Mouse (Mus musculus): Measurements from ENCODE around the gene Ptpn14. TPM values are rescaled to one million over a fixed set of nuclear protein-coding genes. Genes with fewer than 3 reads are reported as not detected.
A peak's percentile ranks its signal among the peaks of the same experiment; 100 is the strongest.

The Ptpn14 gene
- polyA plus RNA-seq, 1 experiment from 2014 or later = 6.3 TPM

- Histone ChIP-seq H3K9me3 (replicated peaks) (no peaks in the 10 kb centered on the region), H3K27me3 (ENCODE audit: low read depth, poor library complexity, severe bottlenecking) (no peaks in the 10 kb centered on the region), H3K4me3 (no peak overlapping the region), H3K27ac (0 out of 2 replicates have a peak overlapping the region, but pooled peaks have one; percentile 38), H3K36me3 (peaks cover 19% of the 10 kb centered on the region), H3K4me1 (peaks cover 65% of the 10 kb centered on the region)
- 91% methylated on average over 21 of the region's 21 CpGs for WGBS
- DNase-seq (ENCODE audit: low spot score) = no peak
Observed at GRCm38 (mm10) chr1:189913093-189913760, 185.2 kb downstream of the Ptpn14 start.

- H3K36me3 ChIP-seq = peaks cover 12% of the 10 kb centered on the region
- H3K9me3 ChIP-seq (replicated peaks) = no peaks in the 10 kb centered on the region
- H3K27me3 ChIP-seq (ENCODE audit: low read depth, poor library complexity, severe bottlenecking) = no peaks in the 10 kb centered on the region
- H3K27ac ChIP-seq = peak overlapping the region; percentile 61
- peaks cover 65% of the 10 kb centered on the region for H3K4me1 ChIP-seq
- H3K4me3 ChIP-seq = no peak overlapping the region
- WGBS = 40% methylated on average over 10 of the region's 10 CpGs
- no peak for DNase-seq (ENCODE audit: low spot score)
Observed at GRCm38 (mm10) chr1:189916422-189917125, 188.5 kb downstream of the Ptpn14 start.

- no peaks in the 10 kb centered on the region for H3K27me3 ChIP-seq (ENCODE audit: low read depth, poor library complexity, severe bottlenecking)
Observed at GRCm38 (mm10) chr1:189917126-189917500, 189.0 kb downstream of the Ptpn14 start.

GRCm38 (mm10) chr1:189919756-189920155 lies 191.7 kb downstream of the Ptpn14 start:
- Histone ChIP-seq H3K27ac (no peak overlapping the region), H3K36me3 (no peaks in the 10 kb centered on the region), H3K27me3 (ENCODE audit: low read depth, poor library complexity, severe bottlenecking) (peaks cover 10% of the 10 kb centered on the region; the same call in 1 of the 2 replicates), H3K9me3 (replicated peaks) (no peaks in the 10 kb centered on the region), H3K4me3 (no peak overlapping the region), H3K4me1 (peaks cover 78% of the 10 kb centered on the region)
- 88% methylated on average over 3 of the region's 3 CpGs for whole genome bisulfite sequencing
- DNase-seq (ENCODE audit: low spot score) = no peak

More at GRCm38 (mm10) chr1:189917126-189917500, 189.0 kb downstream of the Ptpn14 start:
- 43% methylated on average over 4 of the region's 4 CpGs for WGBS
- H3K4me3 ChIP-seq = no peak overlapping the region
- DNase-seq (ENCODE audit: low spot score) = no peak
- peak overlapping the region; percentile 61 for H3K27ac ChIP-seq
- peaks cover 71% of the 10 kb centered on the region for H3K4me1 ChIP-seq
- peaks cover 12% of the 10 kb centered on the region for H3K36me3 ChIP-seq
- no peaks in the 10 kb centered on the region for H3K9me3 ChIP-seq (replicated peaks)

- WGBS = 28% methylated on average over 28 of the region's 28 CpGs
- Histone ChIP-seq H3K9me3 (replicated peaks) (no peaks in the 10 kb centered on the region), H3K27ac (peak overlapping the region; percentile 97), H3K4me3 (peak overlapping the region; percentile 87), H3K36me3 (no peaks in the 10 kb centered on the region), H3K4me1 (peaks cover 75% of the 10 kb centered on the region), H3K27me3 (ENCODE audit: low read depth, poor library complexity, severe bottlenecking) (peaks cover 14% of the 10 kb centered on the region; the same call in 1 of the 2 replicates)
- peak; percentile 60 for DNase-seq (ENCODE audit: low spot score)
Observed at GRCm38 (mm10) chr1:189920701-189921567, 192.9 kb downstream of the Ptpn14 start.

- peaks cover 72% of the 10 kb centered on the region for H3K4me1 ChIP-seq
- H3K36me3 ChIP-seq = no peaks in the 10 kb centered on the region
- no peak for DNase-seq (ENCODE audit: low spot score)
- WGBS = 0% methylated on average over 4 of the region's 4 CpGs
- H3K27ac ChIP-seq = peak overlapping the region; percentile 97
- H3K4me3 ChIP-seq = peak overlapping the region; percentile 87
- H3K27me3 ChIP-seq (ENCODE audit: low read depth, poor library complexity, severe bottlenecking) = peaks cover 14% of the 10 kb centered on the region; the same call in 1 of the 2 replicates
- no peaks in the 10 kb centered on the region for H3K9me3 ChIP-seq (replicated peaks)
Observed at GRCm38 (mm10) chr1:189921568-189921817, 193.4 kb downstream of the Ptpn14 start.

- DNase-seq (ENCODE audit: low spot score) = peak; percentile 82
- under 1% methylated on average over 73 of the region's 90 CpGs for WGBS
- H3K27me3 ChIP-seq (ENCODE audit: low read depth, poor library complexity, severe bottlenecking) = peaks cover 14% of the 10 kb centered on the region; the same call in 1 of the 2 replicates
- peaks cover 70% of the 10 kb centered on the region for H3K4me1 ChIP-seq
- no peaks in the 10 kb centered on the region for H3K9me3 ChIP-seq (replicated peaks)
- peak within 1 kb of the TSS; percentile 87 for H3K4me3 ChIP-seq
- no peaks in the 10 kb centered on the region for H3K36me3 ChIP-seq
- peak within 1 kb of the TSS; percentile 97 for H3K27ac ChIP-seq
Observed at GRCm38 (mm10) chr1:189921818-189922592, 193.9 kb downstream of the Ptpn14 start, which contains the start of gene Smyd2. TSS of gene Smyd2 (minus strand) at chr1:189922363.

GRCm38 (mm10) chr1:189922721-189923120 lies 194.7 kb downstream of the Ptpn14 start:
- H3K27me3 ChIP-seq (ENCODE audit: low read depth, poor library complexity, severe bottlenecking) = peaks cover 14% of the 10 kb centered on the region; the same call in 1 of the 2 replicates
- peak overlapping the region; percentile 87 for H3K4me3 ChIP-seq
- DNase-seq (ENCODE audit: low spot score) = no peak
- no peaks in the 10 kb centered on the region for H3K9me3 ChIP-seq (replicated peaks)
- H3K4me1 ChIP-seq = peaks cover 70% of the 10 kb centered on the region
- 9% methylated on average over 9 of the region's 9 CpGs for WGBS
- peak overlapping the region; percentile 97 for H3K27ac ChIP-seq
- no peaks in the 10 kb centered on the region for H3K36me3 ChIP-seq

- Histone ChIP-seq H3K27ac (no peak overlapping the region), H3K9me3 (replicated peaks) (no peaks in the 10 kb centered on the region), H3K27me3 (ENCODE audit: low read depth, poor library complexity, severe bottlenecking) (peaks cover 14% of the 10 kb centered on the region; the same call in 1 of the 2 replicates), H3K4me1 (peaks cover 70% of the 10 kb centered on the region), H3K36me3 (no peaks in the 10 kb centered on the region), H3K4me3 (no peak overlapping the region)
- WGBS = 71% methylated on average over 4 of the region's 4 CpGs
- no peak for DNase-seq (ENCODE audit: low spot score)
Observed at GRCm38 (mm10) chr1:189923157-189923556, 195.1 kb downstream of the Ptpn14 start.

- no peak overlapping the region for H3K4me3 ChIP-seq
- 82% methylated on average over 22 of the region's 22 CpGs for WGBS
- H3K27me3 ChIP-seq (ENCODE audit: low read depth, poor library complexity, severe bottlenecking) = peaks cover 14% of the 10 kb centered on the region; the same call in 1 of the 2 replicates
- H3K9me3 ChIP-seq (replicated peaks) = no peaks in the 10 kb centered on the region
- no peaks in the 10 kb centered on the region for H3K36me3 ChIP-seq
- DNase-seq (ENCODE audit: low spot score) = no peak
- no peak overlapping the region; the same call in 1 of the 2 replicates for H3K27ac ChIP-seq
- H3K4me1 ChIP-seq = peaks cover 61% of the 10 kb centered on the region
Observed at GRCm38 (mm10) chr1:189923871-189924568, 196.0 kb downstream of the Ptpn14 start.

GRCm38 (mm10) chr1:189926279-189926678 lies 198.2 kb downstream of the Ptpn14 start:
- Histone ChIP-seq H3K27ac (peak overlapping the region; percentile 14; the same call in 1 of the 2 replicates), H3K36me3 (no peaks in the 10 kb centered on the region), H3K27me3 (ENCODE audit: low read depth, poor library complexity, severe bottlenecking) (peaks cover 14% of the 10 kb centered on the region; the same call in 1 of the 2 replicates), H3K4me3 (no peak overlapping the region), H3K9me3 (replicated peaks) (no peaks in the 10 kb centered on the region), H3K4me1 (peaks cover 56% of the 10 kb centered on the region)
- peak; percentile 28 for DNase-seq (ENCODE audit: low spot score)
- 67% methylated on average over 8 of the region's 8 CpGs for whole genome bisulfite sequencing
